Mouse (Mus musculus): ENCODE measurements at regions not wholly inside any gene's neighbourhood (a gene's known extent, or its start where the extent isn't known, plus 50 kb on each side); places are given as distances from the start of the nearest gene placed in this dataset.

GRCm38 (mm10) chr11:23996250-23996649, 78.6 kb downstream of the A830031A19Rik start:
- Histone ChIP-seq H3K4me3 (replicated peaks) (no peak overlapping the region), H3K36me3 (no peaks in the 10 kb centered on the region), H3K27ac (replicated peaks) (no peak overlapping the region), H3K9ac (no peak overlapping the region), H3K9me3 (replicated peaks) (no peaks in the 10 kb centered on the region), H3K4me1 (no peaks in the 10 kb centered on the region), H3K4me2 (replicated peaks) (no peak overlapping the region), H3K27me3 (no peaks in the 10 kb centered on the region)
- WGBS, result 85% methylated on average over 9 of the region's 9 CpGs
- ATAC-seq (ENCODE audit: insufficient number of reproducible peaks, low FRiP score, low TSS enrichment, low read depth), result no peak

- Histone ChIP-seq H3K27me3 (no peaks in the 10 kb centered on the region), H3K4me2 (replicated peaks) (no peak overlapping the region), H3K9ac (no peak overlapping the region), H3K4me3 (replicated peaks) (no peak overlapping the region), H3K36me3 (no peaks in the 10 kb centered on the region), H3K4me1 (no peaks in the 10 kb centered on the region), H3K27ac (replicated peaks) (no peak overlapping the region), H3K9me3 (replicated peaks) (no peaks in the 10 kb centered on the region)
- no peak for ATAC-seq (ENCODE audit: insufficient number of reproducible peaks, low FRiP score, low TSS enrichment, low read depth)
These were observed 80.7 kb downstream of the A830031A19Rik start for GRCm38 (mm10) chr11:23994160-23994559.

GRCm38 (mm10) chr11:23987532-23988450, 87.1 kb downstream of the A830031A19Rik start:
- H3K4me1 ChIP-seq, result no peaks in the 10 kb centered on the region
- no peaks in the 10 kb centered on the region for H3K36me3 ChIP-seq
- no peak overlapping the region for H3K27ac ChIP-seq (replicated peaks)
- H3K27me3 ChIP-seq, result no peaks in the 10 kb centered on the region
- WGBS, result 67% methylated on average over 7 of the region's 7 CpGs
- H3K4me2 ChIP-seq (replicated peaks), result no peak overlapping the region
- ATAC-seq (ENCODE audit: insufficient number of reproducible peaks, low FRiP score, low TSS enrichment, low read depth), result no peak
- no peaks in the 10 kb centered on the region for H3K9me3 ChIP-seq (replicated peaks)
- no peak overlapping the region for H3K4me3 ChIP-seq (replicated peaks)
- H3K9ac ChIP-seq, result no peak overlapping the region

- Histone ChIP-seq H3K4me2 (replicated peaks) (no peak overlapping the region), H3K9ac (no peak overlapping the region), H3K9me3 (replicated peaks) (no peaks in the 10 kb centered on the region), H3K27me3 (no peaks in the 10 kb centered on the region), H3K4me1 (no peaks in the 10 kb centered on the region), H3K27ac (replicated peaks) (no peak overlapping the region), H3K4me3 (replicated peaks) (no peak overlapping the region), H3K36me3 (no peaks in the 10 kb centered on the region)
- no peak for ATAC-seq (ENCODE audit: insufficient number of reproducible peaks, low FRiP score, low TSS enrichment, low read depth)
- 83% methylated on average over 3 of the region's 3 CpGs for WGBS
These were observed 89.6 kb downstream of the A830031A19Rik start for GRCm38 (mm10) chr11:23985231-23985630.

- Histone ChIP-seq H3K36me3 (no peaks in the 10 kb centered on the region), H3K9me3 (replicated peaks) (no peaks in the 10 kb centered on the region), H3K27ac (replicated peaks) (no peak overlapping the region), H3K4me2 (replicated peaks) (no peak overlapping the region), H3K9ac (no peak overlapping the region), H3K4me1 (no peaks in the 10 kb centered on the region), H3K27me3 (no peaks in the 10 kb centered on the region), H3K4me3 (replicated peaks) (no peak overlapping the region)
- no peak; the same call in 1 of the 2 replicates for ATAC-seq (ENCODE audit: insufficient number of reproducible peaks, low FRiP score, low TSS enrichment, low read depth)
- 12% methylated on average over 5 of the region's 5 CpGs for WGBS
These were observed 84.3 kb upstream of the Papolg start for GRCm38 (mm10) chr11:23979332-23979731.

- no peak overlapping the region for H3K4me2 ChIP-seq (replicated peaks)
These were observed 83.2 kb upstream of the Papolg start for GRCm38 (mm10) chr11:23978300-23978699.

GRCm38 (mm10) chr11:23977096-23977495, 82.0 kb upstream of the Papolg start:
- no peak for ATAC-seq (ENCODE audit: insufficient number of reproducible peaks, low FRiP score, low TSS enrichment, low read depth)
- no peaks in the 10 kb centered on the region for H3K36me3 ChIP-seq
- H3K9me3 ChIP-seq (replicated peaks), result no peaks in the 10 kb centered on the region
- 58% methylated on average over 8 of the region's 8 CpGs for WGBS
- no peaks in the 10 kb centered on the region for H3K4me1 ChIP-seq
- no peaks in the 10 kb centered on the region for H3K27me3 ChIP-seq
- H3K4me3 ChIP-seq (replicated peaks), result no peak overlapping the region
- no peak overlapping the region for H3K4me2 ChIP-seq (replicated peaks)
- no peak overlapping the region for H3K9ac ChIP-seq
- no peak overlapping the region for H3K27ac ChIP-seq (replicated peaks)

More at GRCm38 (mm10) chr11:23978300-23978699, 83.2 kb upstream of the Papolg start:
- H3K27ac ChIP-seq (replicated peaks), result no peak overlapping the region
- H3K9ac ChIP-seq, result no peak overlapping the region
- no peaks in the 10 kb centered on the region for H3K9me3 ChIP-seq (replicated peaks)
- no peaks in the 10 kb centered on the region for H3K27me3 ChIP-seq
- H3K4me3 ChIP-seq (replicated peaks), result no peak overlapping the region
- no peaks in the 10 kb centered on the region for H3K4me1 ChIP-seq
- WGBS, result 62% methylated on average over 5 of the region's 5 CpGs
- no peaks in the 10 kb centered on the region for H3K36me3 ChIP-seq
- no peak for ATAC-seq (ENCODE audit: insufficient number of reproducible peaks, low FRiP score, low TSS enrichment, low read depth)

GRCm38 (mm10) chr11:23954323-23954722, 59.3 kb upstream of the Papolg start:
- H3K4me2 ChIP-seq (replicated peaks), result 0 out of 2 replicates have a peak overlapping the region, but pooled peaks have one; percentile 10

GRCm38 (mm10) chr11:23945966-23946365, 50.9 kb upstream of the Papolg start:
- H3K36me3 ChIP-seq, result no peaks in the 10 kb centered on the region
- no peaks in the 10 kb centered on the region for H3K27me3 ChIP-seq
- H3K4me2 ChIP-seq (replicated peaks), result no peak overlapping the region
- H3K27ac ChIP-seq (replicated peaks), result no peak overlapping the region
- ATAC-seq (ENCODE audit: insufficient number of reproducible peaks, low FRiP score, low TSS enrichment, low read depth), result no peak
- no peaks in the 10 kb centered on the region for H3K9me3 ChIP-seq (replicated peaks)
- H3K4me1 ChIP-seq, result no peaks in the 10 kb centered on the region
- H3K4me3 ChIP-seq (replicated peaks), result no peak overlapping the region
- no peak overlapping the region for H3K9ac ChIP-seq

More at GRCm38 (mm10) chr11:23954323-23954722, 59.3 kb upstream of the Papolg start:
- Histone ChIP-seq H3K4me3 (replicated peaks) (no peak overlapping the region), H3K9me3 (replicated peaks) (no peaks in the 10 kb centered on the region), H3K4me1 (no peaks in the 10 kb centered on the region), H3K36me3 (no peaks in the 10 kb centered on the region), H3K27me3 (no peaks in the 10 kb centered on the region), H3K27ac (replicated peaks) (no peak overlapping the region), H3K9ac (no peak overlapping the region)
- 1% methylated on average over 4 of the region's 4 CpGs for WGBS
- ATAC-seq (ENCODE audit: insufficient number of reproducible peaks, low FRiP score, low TSS enrichment, low read depth), result no peak

Measured in embryonic facial prominence, embryonic 15.5 days (tissue).